Mouse (Mus musculus) heart, postnatal 0 days (tissue): ENCODE results near the gene Lnx2. TPM values are rescaled to one million over a fixed set of nuclear protein-coding genes. Genes with fewer than 3 reads are reported as not detected.

Experiments used
- ATAC-seq: fragments of 200-750 bp; cut with Nextera tagmentation; 2 replicates; pipeline ENCODE4 v1.8.0; 2017; ENCODE audit warnings: low read depth, moderate number of reproducible peaks, moderate library complexity; ENCODE audit not compliant: insufficient read depth
- DNase-seq: peaks from one replicate; pipeline ENCODE4 v3.0.0-alpha.2; 2016; ENCODE audit warnings: low spot score
- H3K27ac ChIP-seq: fragments of 300-500 bp; sonication (generic); 2 replicates; pipeline ENCODE4 v1.5.1; 2014; ENCODE audit warnings: low read depth, mild to moderate bottlenecking
- H3K27me3 ChIP-seq: fragments of 300-500 bp; sonication (generic); 2 replicates; pipeline ENCODE4 v1.6.1; 2014; ENCODE audit warnings: low read length, mixed read lengths; ENCODE audit not compliant: control insufficient read depth, insufficient read depth
- H3K36me3 ChIP-seq: fragments of 300-500 bp; sonication (generic); replicated peaks from 2 replicates; pipeline ENCODE4 v1.6.1; 2014; ENCODE audit warnings: low read length, mixed read lengths; ENCODE audit not compliant: control insufficient read depth, insufficient read depth
- H3K4me1 ChIP-seq: fragments of 300-500 bp; sonication (generic); 2 replicates; pipeline ENCODE4 v1.6.1; 2014; ENCODE audit warnings: antibody characterized with exemption; ENCODE audit not compliant: control insufficient read depth, insufficient read depth
- H3K4me2 ChIP-seq: fragments of 300-500 bp; sonication (generic); 2 replicates; pipeline ENCODE4 v1.6.1; 2014; ENCODE audit warnings: low read depth, mild to moderate bottlenecking, low read length, moderate library complexity
- H3K4me3 ChIP-seq: fragments of 300-500 bp; sonication (generic); 2 replicates; pipeline ENCODE4 v1.5.1; 2014; ENCODE audit warnings: low read depth, low read length
- H3K9ac ChIP-seq: fragments of 300-500 bp; sonication (generic); replicated peaks from 2 replicates; pipeline ENCODE4 v1.6.1; 2014; ENCODE audit warnings: low read depth, low read length, mixed read lengths
- H3K9me3 ChIP-seq: fragments of 300-500 bp; sonication (generic); replicated peaks from 2 replicates; pipeline ENCODE4 v1.6.1; 2016; ENCODE audit warnings: low read length; ENCODE audit not compliant: control insufficient read depth
- CTCF ChIP-seq: IDR thresholded peaks from 2 replicates; pipeline ENCODE4 v1.5.1; 2016; ENCODE audit warnings: antibody characterized with exemption, control low read depth, low read depth
- EP300 ChIP-seq: IDR thresholded peaks from 2 replicates; pipeline ENCODE4 v1.6.1; 2016; ENCODE audit warnings: antibody characterized with exemption, low read depth
- WGBS: fragments of 180-500 bp; shearing (Covaris S2); extraction: QIAGEN DNeasy Blood & Tissue Kit; methylation state at CpG from one replicate; pipeline ENCODE4 v1.1.7; 2014; 5-methylcytosine and 5-hydroxymethylcytosine counted together
- polyA plus RNA-seq: library from polyadenylated mRNA; unstranded; fragments of >200 nt; fragmentation: Nextera tagmentation; extraction: Ambion mirVana; gene quantifications from 2 replicates; pipeline ENCODE4 v1.2.1, GENCODE M21; 2015
- total RNA-seq: library from RNA; depleted of rRNA; stranded (reverse); fragments of >200 nt; gene quantifications from 2 replicates; pipeline ENCODE4 v1.2.3, GENCODE M21; 2014; ENCODE audit warnings: low replicate concordance

Lnx2 gene
- total and polyA plus RNA-seq, 2 experiments from 2014 or later = 6.5 to 18.0 TPM

DNA sequence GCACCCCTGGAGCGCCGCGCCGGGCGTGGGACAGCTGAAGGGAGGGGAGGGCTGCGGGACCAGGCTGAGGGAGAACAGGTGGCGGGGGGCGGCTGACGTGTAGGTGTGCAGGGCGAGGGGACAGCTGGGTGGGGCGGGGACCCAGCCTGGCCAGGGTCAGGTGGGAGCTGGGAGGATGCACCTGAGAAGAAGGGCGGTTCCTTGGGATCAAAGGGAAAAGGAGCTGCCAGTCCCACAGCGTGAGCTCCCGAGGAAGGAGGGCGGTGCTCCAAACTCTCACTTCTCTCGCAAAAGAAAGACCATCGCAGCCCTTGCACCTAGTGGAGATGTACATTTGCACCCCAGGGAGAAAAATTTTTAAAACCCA, 396 bp upstream of the Lnx2 start, which contains the start of gene Polr1d:
Gene Polr1d, plus strand, starts transcription at position 252 of the 367 bp plus-strand sequence.
- no peak for ATAC-seq
- no peak for DNase-seq
- no peaks in the 10 kb centered on the region for H3K27me3 ChIP-seq
- H3K36me3 ChIP-seq = peaks cover 14% of the 10 kb centered on the region; the same call in 1 of the 2 replicates
- peak within 1 kb of the TSS; percentile 93 for H3K4me3 ChIP-seq
- TF ChIP-seq CTCF = no peak
- TF ChIP-seq EP300 = no peak
- H3K27ac ChIP-seq = peak within 1 kb of the TSS; percentile 98
- under 1% methylated on average over 14 of the region's 17 CpGs for WGBS
- H3K9me3 ChIP-seq = no peaks in the 10 kb centered on the region
- peaks cover 30% of the 10 kb centered on the region for H3K4me1 ChIP-seq
- H3K4me2 ChIP-seq = peak within 1 kb of the TSS; percentile 93
- peak within 1 kb of the TSS; percentile 91 for H3K9ac ChIP-seq

DNA sequence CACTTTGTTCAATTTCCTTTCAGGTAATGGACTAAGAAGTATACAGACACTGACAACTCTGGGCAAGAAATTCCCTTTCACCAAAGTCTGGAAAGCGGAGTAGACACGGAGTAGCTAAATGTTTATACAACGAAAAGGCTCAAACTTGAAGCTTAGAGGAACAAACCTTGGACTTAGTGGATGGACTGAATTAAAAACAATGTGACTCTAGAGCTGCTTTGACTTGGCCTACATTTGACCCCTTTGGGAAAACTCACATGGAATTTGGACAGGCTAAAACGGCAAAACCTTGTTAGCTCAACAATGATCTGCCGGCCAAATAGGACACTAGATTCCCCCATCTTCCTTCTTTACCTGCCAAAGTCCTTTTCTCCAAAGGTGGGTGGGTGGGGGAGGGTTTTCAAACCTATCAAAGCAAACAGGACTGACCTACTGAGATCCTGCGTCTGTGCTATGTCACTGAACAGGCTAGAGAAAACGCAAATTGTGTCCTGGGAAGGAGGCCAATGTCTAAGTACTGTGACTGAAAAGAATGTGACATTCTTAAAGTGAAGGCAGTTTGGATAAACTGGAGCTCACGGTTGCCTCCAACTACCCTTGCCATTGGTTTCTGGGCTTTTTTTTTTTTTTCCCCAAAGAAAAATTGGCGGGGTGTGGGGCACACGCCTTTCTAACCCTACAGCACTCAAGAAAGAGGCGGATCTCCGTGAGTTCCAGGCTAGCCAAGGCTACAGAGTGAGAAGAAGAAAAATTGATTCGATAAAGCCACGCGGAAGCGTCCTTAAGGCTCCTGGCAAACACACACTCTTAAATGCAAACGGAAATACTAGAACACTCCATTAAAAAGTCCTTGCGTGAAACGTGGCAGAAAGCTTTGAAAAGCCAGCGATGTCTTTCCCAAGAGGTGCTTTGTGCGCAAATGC, 1.0 kb downstream of the Lnx2 start:
- Histone ChIP-seq H3K4me2 (peak overlapping the region; percentile 93), H3K36me3 (peaks cover 8% of the 10 kb centered on the region; the same call in 1 of the 2 replicates), H3K9ac (peak overlapping the region; percentile 91), H3K27ac (peak overlapping the region; percentile 98), H3K4me1 (peaks cover 41% of the 10 kb centered on the region), H3K9me3 (no peaks in the 10 kb centered on the region), H3K27me3 (no peaks in the 10 kb centered on the region), H3K4me3 (peak overlapping the region; percentile 93)
- peak; percentile 76 for DNase-seq
- TF ChIP-seq EP300 (peak; percentile 45; the same call in 1 of the 2 replicates), CTCF (no peak)
- ATAC-seq = peak; percentile 16; the same call in 1 of the 2 replicates
- 10% methylated on average over 21 of the region's 21 CpGs for WGBS

DNA sequence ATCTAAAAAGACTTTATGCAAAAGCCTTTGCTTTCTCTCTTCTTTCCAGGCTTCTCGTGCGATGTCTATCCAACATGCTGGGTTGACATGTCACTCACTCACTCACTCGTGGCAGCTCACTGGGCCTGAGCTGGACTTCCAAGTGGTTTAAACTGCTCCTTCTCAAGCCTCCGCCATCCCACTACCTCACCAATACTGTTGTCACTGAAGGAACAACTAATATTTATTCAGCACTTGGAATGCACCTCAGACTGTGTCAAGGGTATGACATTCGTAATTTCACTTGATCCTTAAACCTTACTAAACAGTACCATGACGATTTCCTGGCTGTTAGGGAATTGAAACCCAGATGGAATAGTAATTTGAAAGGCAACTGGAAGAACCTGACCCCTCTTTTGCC, 2.6 kb downstream of the Lnx2 start:
- Histone ChIP-seq H3K4me3 (no peak overlapping the region), H3K4me2 (no peak overlapping the region), H3K36me3 (no peaks in the 10 kb centered on the region), H3K4me1 (peaks cover 47% of the 10 kb centered on the region), H3K9ac (no peak overlapping the region), H3K27ac (no peak overlapping the region), H3K9me3 (no peaks in the 10 kb centered on the region), H3K27me3 (no peaks in the 10 kb centered on the region)
- ATAC-seq = no peak
- no peak for DNase-seq
- TF ChIP-seq EP300 = no peak
- TF ChIP-seq CTCF = no peak
- WGBS = 77% methylated on average over 6 of the region's 6 CpGs

DNA sequence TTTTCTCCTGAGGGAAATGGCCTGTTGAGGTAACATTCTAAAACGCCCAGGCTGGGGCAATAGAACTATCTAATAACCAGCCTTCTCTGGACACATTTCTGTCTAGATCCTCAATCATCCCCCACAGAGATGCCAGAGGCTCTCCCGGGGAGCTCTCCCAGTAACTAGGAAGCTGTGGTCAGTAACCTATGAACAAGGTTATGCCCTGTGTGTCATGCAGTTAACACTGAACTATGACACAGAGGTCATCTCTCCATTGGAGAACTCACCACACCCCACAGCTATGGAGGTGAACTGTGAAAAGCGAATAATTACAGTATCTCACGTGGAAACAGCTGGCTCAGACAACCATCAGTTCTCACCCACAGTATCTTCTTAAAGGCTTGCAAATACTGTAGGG, 4.5 kb downstream of the Lnx2 start:
- Histone ChIP-seq H3K27me3 (no peaks in the 10 kb centered on the region), H3K27ac (no peak overlapping the region), H3K4me2 (no peak overlapping the region), H3K36me3 (no peaks in the 10 kb centered on the region), H3K4me3 (no peak overlapping the region), H3K4me1 (peaks cover 42% of the 10 kb centered on the region), H3K9ac (no peak overlapping the region), H3K9me3 (no peaks in the 10 kb centered on the region)
- WGBS = 48% methylated on average over 4 of the region's 4 CpGs
- TF ChIP-seq EP300 (no peak), CTCF (no peak)
- ATAC-seq (no peak), DNase-seq (no peak)

DNA sequence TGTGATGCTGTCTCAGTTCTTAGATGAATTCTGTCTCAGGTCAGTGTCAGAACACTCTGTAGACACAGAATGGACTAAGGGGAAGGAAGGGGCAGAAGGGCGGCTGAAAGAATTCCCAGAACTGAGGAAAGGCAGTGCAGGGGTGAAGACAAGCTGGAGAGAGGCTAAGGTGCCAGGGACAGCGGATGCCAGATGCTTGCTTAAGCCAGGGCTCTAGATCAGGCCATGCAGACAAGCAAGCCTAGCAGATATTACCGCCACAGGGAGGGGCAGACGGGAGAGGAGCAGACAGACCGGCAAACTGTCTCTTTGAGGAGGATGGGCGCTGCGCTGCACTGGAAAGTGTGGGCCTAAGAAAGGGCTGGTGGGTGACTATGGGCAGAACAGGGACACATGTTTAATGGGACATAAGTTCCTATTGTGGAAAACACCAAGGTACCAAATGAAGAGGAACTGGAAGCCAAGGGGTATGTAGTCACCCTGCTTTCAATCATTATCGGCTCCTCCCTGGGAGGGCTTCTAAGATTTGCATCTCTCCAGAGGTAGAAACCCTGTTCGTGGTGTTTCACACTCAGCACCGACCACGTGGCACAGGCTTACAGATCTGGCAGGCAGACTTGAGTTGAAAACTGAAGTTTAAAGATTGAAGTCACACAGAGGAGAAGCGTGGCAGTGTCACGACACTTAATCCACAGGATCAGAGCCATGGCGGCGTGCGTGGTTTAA, 5.4 kb downstream of the Lnx2 start:
- ATAC-seq (no peak), DNase-seq (no peak)
- no peak for TF ChIP-seq EP300
- TF ChIP-seq CTCF = no peak
- 56% methylated on average over 16 of the region's 16 CpGs for WGBS
- Histone ChIP-seq H3K27ac (peak overlapping the region; percentile 76), H3K4me1 (peaks cover 44% of the 10 kb centered on the region), H3K9me3 (no peaks in the 10 kb centered on the region), H3K4me2 (peak overlapping the region; percentile 13; the same call in 1 of the 2 replicates), H3K9ac (peak overlapping the region; percentile 30; the same call in 1 of the 2 replicates), H3K36me3 (no peaks in the 10 kb centered on the region), H3K4me3 (no peak overlapping the region), H3K27me3 (no peaks in the 10 kb centered on the region)
